Mouse (Mus musculus) spleen, adult 2 months (tissue): Measurements from ENCODE around the gene Fgf14.

Source experiments
- CTCF ChIP-seq: fragments of 200-500 bp; IDR thresholded peaks from 2 replicates; pipeline ENCODE4 v1.5.1; 2011; ENCODE audit warnings: mild to moderate bottlenecking, inconsistent platforms; ENCODE audit not compliant: insufficient read depth, insufficient read length, insufficient replicate concordance; ENCODE audit errors: extremely low read depth
- POLR2A ChIP-seq: fragments of 200-500 bp; IDR thresholded peaks from 2 replicates; pipeline ENCODE4 v1.6.1; 2011; ENCODE audit warnings: low read depth, low read length, inconsistent platforms

DNA sequence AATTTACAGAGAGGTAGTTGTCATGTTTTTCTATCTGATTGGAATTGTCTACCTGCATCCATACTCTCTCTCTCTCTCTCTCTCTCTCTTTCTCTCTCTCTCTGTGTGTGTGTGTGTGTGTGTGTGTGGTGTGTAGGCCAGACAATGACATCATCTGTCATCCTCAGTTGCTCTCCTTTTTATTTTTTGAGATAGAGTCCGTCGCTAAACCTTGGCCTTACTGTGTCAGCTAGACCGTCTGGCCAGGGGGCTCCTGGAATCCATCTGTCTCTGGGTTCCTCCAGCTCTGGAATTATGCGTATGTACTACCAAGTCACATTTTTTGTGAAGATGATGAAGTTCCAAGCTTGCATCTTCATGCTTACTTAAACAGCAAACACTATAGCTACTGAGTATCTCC is 639.5 kb downstream of the Fgf14 start:
- TF ChIP-seq POLR2A = no peak
- TF ChIP-seq CTCF = no peak
